15 mouse cellular contexts compared by ENCODE assay signal in the genomic region with DNA sequence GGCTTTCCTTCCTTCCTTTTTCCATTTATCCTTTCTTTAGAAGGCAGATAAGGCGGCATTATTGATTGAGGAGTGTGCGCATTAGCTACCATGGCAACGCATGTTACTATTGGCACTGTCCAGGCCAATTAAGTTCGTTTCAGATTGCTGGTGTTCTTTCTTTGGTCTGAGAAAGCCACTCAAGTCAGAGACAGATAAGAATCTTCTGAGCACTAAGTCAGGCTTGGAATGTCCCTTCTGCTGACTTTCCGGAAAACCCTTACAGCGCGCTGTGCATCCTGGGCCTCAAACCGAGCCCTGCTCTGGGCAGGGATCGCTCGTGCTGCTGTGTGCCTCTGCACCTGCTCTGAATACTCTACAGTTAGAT. TPM values are rescaled to one million over a fixed set of nuclear protein-coding genes. Genes with fewer than 3 reads are reported as not detected.
DNase-seq lines count a peak whose midpoint lies in the region; ATAC-seq lines count a peak whose summit lies in the region.
"Had no signal": no experiment of that assay in that cellular context is flagged by ENCODE, and none has a peak within 500 bp of the region (broad histone marks: within the 10 kb centered on the region; RNA-seq: fewer than 3 reads in every experiment).

No protein-coding gene starts in this region.

- peak overlapping the region; percentile 31 for H3K4me2 ChIP-seq in hindbrain, embryonic 13.5 days
- H3K4me2 ChIP-seq in midbrain, embryonic 16.5 days (ENCODE audit: low read length), result peak overlapping the region; percentile 41

- H3K36me3 ChIP-seq in hindbrain, embryonic 13.5 days, result no peaks in the 10 kb centered on the region
- H3K36me3 ChIP-seq in midbrain, embryonic 16.5 days (ENCODE audit: control insufficient read depth, insufficient read depth, low read length), result no peaks in the 10 kb centered on the region
- H3K36me3 ChIP-seq: G1E had no signal

- no peaks in the 10 kb centered on the region for H3K9me3 ChIP-seq in hindbrain, embryonic 13.5 days
- H3K9me3 ChIP-seq in midbrain, embryonic 16.5 days (replicated peaks; ENCODE audit: control insufficient read depth, low read length, poor library complexity, severe bottlenecking), result no peaks in the 10 kb centered on the region
- H3K9me3 ChIP-seq: G1E had no signal

- peaks cover 20% of the 10 kb centered on the region for H3K4me1 ChIP-seq in hindbrain, embryonic 13.5 days (replicated peaks)
- H3K4me1 ChIP-seq in midbrain, embryonic 16.5 days (ENCODE audit: control insufficient read depth, insufficient read depth, low read length), result peaks cover 7% of the 10 kb centered on the region

- 0 out of 2 replicates have a peak overlapping the region, but pooled peaks have one; percentile 0 for H3K4me3 ChIP-seq in hindbrain, embryonic 13.5 days
- peak overlapping the region; percentile 11; the same call in 1 of the 2 replicates for H3K4me3 ChIP-seq in midbrain, embryonic 16.5 days (ENCODE audit: low read depth, low read length)

- peaks cover 10% of the 10 kb centered on the region; the same call in 1 of the 2 replicates for H3K27me3 ChIP-seq in hindbrain, embryonic 13.5 days
- H3K27me3 ChIP-seq in midbrain, embryonic 16.5 days (ENCODE audit: control insufficient read depth, insufficient read depth, low read depth, low read length), result no peaks in the 10 kb centered on the region

- no peak overlapping the region for H3K9ac ChIP-seq in hindbrain, embryonic 13.5 days
- H3K9ac ChIP-seq in midbrain, embryonic 16.5 days (ENCODE audit: low read depth, low read length), result no peak overlapping the region
- H3K9ac ChIP-seq: liver, embryonic 14.5 days had no signal

- 41% methylated on average over 10 of the region's 10 CpGs for WGBS in hindbrain, embryonic 13.5 days
- WGBS in midbrain, embryonic 16.5 days, result 13% methylated on average over 10 of the region's 10 CpGs

- H3K27ac ChIP-seq in hindbrain, embryonic 13.5 days, result peak overlapping the region; percentile 69; the same call in 1 of the 2 replicates
- no peak overlapping the region for H3K27ac ChIP-seq in midbrain, embryonic 16.5 days (ENCODE audit: low read length)
- H3K27ac ChIP-seq: liver, embryonic 14.5 days had no signal

- DNase-seq in MN1 (ENCODE audit: low spot score), result peak; percentile 85
- peak; percentile 54 for DNase-seq in embryo, embryonic 9.5 days (ENCODE audit: extremely low spot score)
- no peak for DNase-seq in layer of hippocampus, adult 8-10 months (ENCODE audit: low spot score in 2 of 2)
- DNase-seq in adrenal gland, postnatal 4 days (ENCODE audit: low spot score in 2 of 2), result no peak
- no peak for DNase-seq in heart, postnatal 36 days
- no peak for DNase-seq in urinary bladder, postnatal 10 days (ENCODE audit: low spot score)
- DNase-seq: adrenal gland, adult 8-10 months; cerebellum, adult 18-20 months; heart, adult 18-20 months; kidney, adult 18-20 months; thymus, adult 2 months had no signal

- intact Hi-C loops in heart, postnatal 36 days (cut with DNase I), result loop anchor here (2.0 kb wide), 2 partner anchors 37 to 77 kb away; no protein-coding TSS in a partner anchor

- ATAC-seq in hindbrain, embryonic 13.5 days (ENCODE audit: low FRiP score), result no peak
- ATAC-seq in midbrain, embryonic 16.5 days, result peak; percentile 64; the same call in 1 of the 2 replicates

RNA-seq across cellular contexts. Expression of gene Itga6, which starts 4.7 kb away (rescaled TPM):
- polyA plus RNA-seq in hindbrain, embryonic 13.5 days (2015; fragmentation: Nextera tagmentation; extraction: Ambion mirVana), result 20.7 and 25.9 TPM in 2 replicates
- polyA plus RNA-seq in midbrain, embryonic 16.5 days (2015; fragmentation: Nextera tagmentation; extraction: Ambion mirVana), result 17.7 and 23.7 TPM in 2 replicates
- total RNA-seq in layer of hippocampus, adult 8-10 months (2022), result 10 to 100 TPM; 24.9 to 37.5 (median 30.5) TPM
- total RNA-seq in adrenal gland, postnatal 4 days (2021), result 100 to 1,000 TPM; 240 to 287 TPM
- total RNA-seq in heart, postnatal 36 days (2021), result 10 to 100 TPM; 44.4 to 61.9 TPM

Comparison
In these comparisons a context has a peak if more than half of its experiments do, and no peak if none do; other contexts are left out.
1. DNase-seq: peak in MN1 (single experiment) and embryo, embryonic 9.5 days (single experiment); none in layer of hippocampus, adult 8-10 months (0 of 2), adrenal gland, postnatal 4 days (0 of 2), heart, postnatal 36 days (0 of 2) and urinary bladder, postnatal 10 days (single experiment).